Mouse (Mus musculus): Measurements from ENCODE around the gene Kcnn3.

DNA sequence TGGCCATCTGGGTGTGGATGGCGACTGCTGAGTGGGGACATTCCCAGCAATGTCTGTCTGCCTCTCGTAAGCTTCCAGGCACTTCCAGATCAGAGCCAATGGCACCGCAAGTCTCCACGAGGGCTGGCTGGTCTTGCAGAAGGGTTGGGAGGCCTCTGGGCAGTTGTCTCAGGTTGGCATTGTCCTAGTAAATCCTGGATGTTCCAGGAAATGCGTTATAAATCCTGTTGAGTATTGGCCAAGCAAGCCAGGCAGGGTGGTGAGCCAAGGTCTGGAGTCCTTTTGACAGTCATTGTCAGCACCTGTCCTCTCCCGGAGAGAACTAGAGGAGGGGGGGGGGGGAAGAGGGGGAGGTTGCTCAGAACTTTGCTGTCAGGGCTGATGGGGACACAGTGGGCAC lies 40.9 kb upstream of the Kcnn3 start:
- no peak for TF ChIP-seq ZC3H11A (IDR thresholded peaks at IDR 0.05; ENCODE audit: borderline replicate concordance, low read depth, low read length)
- no peak for TF ChIP-seq ZNF384 (IDR thresholded peaks at IDR 0.05; ENCODE audit: low read depth, low read length)
- TF ChIP-seq MAFK (IDR thresholded peaks at IDR 0.05; ENCODE audit: insufficient read depth, low read depth, low read length), result no peak
